Mouse (Mus musculus) hindbrain, embryonic 15.5 days (tissue): ENCODE measurements around the gene Klrb1b. TPM values are rescaled to one million over a fixed set of nuclear protein-coding genes. Genes with fewer than 3 reads are reported as not detected.

Experiments
- ATAC-seq: fragments of 200-750 bp; cut with Nextera tagmentation; 2 replicates; pipeline ENCODE4 v1.8.0; 2017; ENCODE audit warnings: low read depth, moderate number of reproducible peaks, moderate TSS enrichment; ENCODE audit not compliant: low FRiP score
- H3K27ac ChIP-seq: fragments of 300-500 bp; sonication (generic); replicated peaks from 2 replicates; pipeline ENCODE4 v1.5.1; 2015; ENCODE audit warnings: mild to moderate bottlenecking, inconsistent platforms
- H3K27me3 ChIP-seq: fragments of 300-500 bp; sonication (generic); 2 replicates; pipeline ENCODE4 v1.6.1; 2015; ENCODE audit warnings: control low read depth, inconsistent platforms
- H3K36me3 ChIP-seq: fragments of 300-500 bp; sonication (generic); 2 replicates; pipeline ENCODE4 v1.6.1; 2015; ENCODE audit warnings: control low read depth, inconsistent platforms
- H3K4me1 ChIP-seq: fragments of 300-500 bp; sonication (generic); replicated peaks from 2 replicates; pipeline ENCODE4 v1.6.1; 2015; ENCODE audit warnings: control low read depth, inconsistent platforms
- H3K4me2 ChIP-seq: fragments of 300-500 bp; sonication (generic); 2 replicates; pipeline ENCODE4 v1.6.1; 2015; ENCODE audit warnings: moderate library complexity, mild to moderate bottlenecking, inconsistent platforms
- H3K4me3 ChIP-seq: fragments of 300-500 bp; sonication (generic); 2 replicates; pipeline ENCODE4 v1.5.1; 2015; ENCODE audit warnings: mild to moderate bottlenecking, inconsistent platforms
- H3K9ac ChIP-seq: fragments of 300-500 bp; sonication (generic); 2 replicates; pipeline ENCODE4 v1.6.1; 2015; ENCODE audit warnings: inconsistent platforms
- H3K9me3 ChIP-seq: fragments of 300-500 bp; sonication (generic); 2 replicates; pipeline ENCODE4 v1.6.1; 2016; ENCODE audit warnings: control low read depth, inconsistent platforms
- WGBS: fragments of 180-500 bp; shearing (Covaris S2); methylation state at CpG from one replicate; pipeline ENCODE4 v1.1.7; 2015; 5-methylcytosine and 5-hydroxymethylcytosine counted together
- polyA plus RNA-seq: library from polyadenylated mRNA; unstranded; fragments of >200 nt; fragmentation: Nextera tagmentation; extraction: Ambion mirVana; gene quantifications from 2 replicates; pipeline ENCODE4 v1.2.1, GENCODE M21; 2015

Klrb1b gene
- not detected in 2 replicates for polyA plus RNA-seq

DNA sequence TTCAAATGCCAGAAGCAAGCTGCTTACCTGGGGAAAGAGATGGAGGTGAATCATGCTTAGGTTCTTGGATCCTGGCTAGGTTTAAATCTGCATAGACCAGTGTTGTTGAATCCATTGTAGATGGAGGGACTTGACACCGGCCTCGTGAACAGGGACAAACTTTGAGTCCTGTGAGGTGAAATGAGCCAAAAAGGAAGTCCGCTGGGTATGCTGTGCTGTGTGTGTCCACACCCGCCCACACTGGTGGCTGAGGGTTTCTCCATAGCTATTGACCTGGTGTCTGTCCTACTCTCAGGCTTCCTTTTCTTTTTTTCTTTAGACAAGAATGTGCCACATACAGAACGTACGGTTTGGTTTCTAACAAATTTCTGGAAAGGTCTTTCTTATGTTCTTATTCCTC, at the start of gene Klrb1b, which contains the start of gene Gm44511:
Klrb1b (minus strand) TSS at position 200 of the 400 bp plus-strand sequence.
Gm44511 (minus strand) TSS at position 184 of the 400 bp plus-strand sequence.
- no peak for ATAC-seq
- Histone ChIP-seq H3K4me3 (no peak within 1 kb of the TSS), H3K4me2 (no peak within 1 kb of the TSS), H3K27me3 (no peaks in the 10 kb centered on the region), H3K9ac (no peak within 1 kb of the TSS), H3K27ac (no peak within 1 kb of the TSS), H3K36me3 (no peaks in the 10 kb centered on the region), H3K4me1 (no peaks in the 10 kb centered on the region), H3K9me3 (no peaks in the 10 kb centered on the region)
- WGBS: 87% methylated on average over 6 of the region's 6 CpGs

DNA sequence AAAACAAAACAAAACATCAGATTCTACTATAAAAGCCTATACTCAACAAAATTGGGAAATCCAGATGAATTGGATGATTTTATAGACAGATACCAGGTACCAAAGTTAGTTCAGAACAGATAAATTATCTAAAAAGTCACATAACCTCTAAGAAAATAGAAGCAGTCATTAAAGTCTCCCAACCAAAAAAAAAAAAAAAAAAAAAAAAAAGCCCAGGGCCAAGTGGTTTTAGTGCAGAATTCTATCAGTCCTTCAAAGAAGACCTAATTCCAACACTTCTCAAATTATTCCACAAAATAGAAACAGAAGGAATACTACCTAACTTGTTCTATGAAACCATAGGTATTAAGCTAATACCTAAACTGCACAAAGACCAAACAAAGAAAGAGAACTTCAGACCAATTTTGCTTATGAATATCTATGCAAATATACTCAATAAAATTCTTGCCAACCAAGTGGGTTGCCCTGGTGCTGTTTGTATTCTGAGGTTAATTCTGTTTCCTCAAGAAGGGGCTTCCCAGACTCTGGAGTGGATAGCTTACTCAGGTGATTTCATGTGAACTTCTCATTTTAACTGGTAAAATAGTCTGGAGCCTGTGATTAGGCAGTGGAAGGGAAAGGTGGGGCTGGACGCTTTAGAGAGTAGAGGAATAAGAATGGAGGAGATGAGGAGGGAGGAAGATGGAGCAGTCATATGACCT, 45.9 kb upstream of the Klrb1b start:
- no peak overlapping the region for H3K4me2 ChIP-seq
- H3K9ac ChIP-seq: no peak overlapping the region
- no peaks in the 10 kb centered on the region for H3K9me3 ChIP-seq
- no peaks in the 10 kb centered on the region for H3K27me3 ChIP-seq
- H3K27ac ChIP-seq: no peak overlapping the region
- no peak overlapping the region for H3K4me3 ChIP-seq
- H3K4me1 ChIP-seq: no peaks in the 10 kb centered on the region
- no peak for ATAC-seq
- WGBS: 93% methylated on average over 1 of the region's 1 CpGs
- no peaks in the 10 kb centered on the region for H3K36me3 ChIP-seq

DNA sequence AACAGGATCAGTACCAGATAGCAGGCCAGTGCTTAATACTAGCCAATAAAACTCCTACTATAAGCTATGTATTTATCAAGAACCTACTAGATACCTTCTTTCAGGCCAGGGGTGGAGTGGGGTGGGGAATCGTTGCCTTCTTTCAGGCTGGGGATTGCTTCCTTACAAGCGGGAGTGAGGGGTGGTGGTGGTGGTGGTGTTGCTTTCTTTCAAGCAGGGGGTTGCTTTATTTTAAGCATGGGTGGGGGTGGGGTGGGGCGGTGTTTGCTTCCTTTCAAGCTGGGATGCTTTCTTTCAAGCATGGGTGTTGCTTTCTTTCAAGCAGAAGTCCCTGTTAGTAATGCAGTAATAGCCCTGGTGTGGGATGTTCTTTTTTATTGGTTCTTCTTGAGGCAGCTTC, 42.7 kb upstream of the Klrb1b start:
- no peak for ATAC-seq
- no peaks in the 10 kb centered on the region for H3K4me1 ChIP-seq
- no peaks in the 10 kb centered on the region for H3K27me3 ChIP-seq
- WGBS: 19% methylated on average over 3 of the region's 3 CpGs
- H3K27ac ChIP-seq: no peak overlapping the region
- H3K4me2 ChIP-seq: no peak overlapping the region
- H3K9me3 ChIP-seq: no peaks in the 10 kb centered on the region
- H3K9ac ChIP-seq: no peak overlapping the region
- H3K36me3 ChIP-seq: no peaks in the 10 kb centered on the region
- no peak overlapping the region for H3K4me3 ChIP-seq

GRCm38 (mm10) chr6:128857976-128858375, 31.8 kb upstream of the Klrb1b start:
- Histone ChIP-seq H3K4me2 (no peak overlapping the region), H3K27me3 (no peaks in the 10 kb centered on the region), H3K9ac (no peak overlapping the region), H3K9me3 (no peaks in the 10 kb centered on the region), H3K4me1 (0 out of 2 replicates have a peak, but pooled peaks cover 3% of the 10 kb centered on the region), H3K36me3 (no peaks in the 10 kb centered on the region), H3K4me3 (no peak overlapping the region), H3K27ac (no peak overlapping the region)
- 90% methylated on average over 2 of the region's 2 CpGs for WGBS
- no peak for ATAC-seq

DNA sequence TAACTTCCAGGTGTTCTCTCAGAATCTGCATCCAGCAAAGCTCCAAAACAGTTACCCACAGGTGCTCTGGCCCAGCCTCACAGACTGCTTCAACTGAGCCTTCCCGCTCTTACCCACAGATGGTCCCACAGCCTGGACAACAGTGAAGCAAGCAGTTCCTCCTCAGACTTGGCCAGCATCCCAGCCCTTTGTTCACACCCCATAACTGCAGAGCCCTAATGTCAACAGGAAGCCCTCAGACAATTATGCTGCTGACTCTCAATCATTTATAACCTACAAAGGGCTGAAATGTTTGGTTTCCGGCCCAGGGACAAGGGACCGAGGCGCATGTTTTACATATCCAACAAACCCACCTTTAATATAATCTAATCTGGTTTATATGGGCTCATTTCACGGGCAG, 30.1 kb upstream of the Klrb1b start:
- Histone ChIP-seq H3K36me3 (no peaks in the 10 kb centered on the region), H3K27me3 (no peaks in the 10 kb centered on the region), H3K9me3 (no peaks in the 10 kb centered on the region), H3K27ac (no peak overlapping the region), H3K4me2 (no peak overlapping the region), H3K9ac (no peak overlapping the region), H3K4me3 (no peak overlapping the region), H3K4me1 (0 out of 2 replicates have a peak, but pooled peaks cover 3% of the 10 kb centered on the region)
- ATAC-seq: peak; percentile 74; the same call in 1 of the 2 replicates
- whole genome bisulfite sequencing: 55% methylated on average over 5 of the region's 5 CpGs

DNA sequence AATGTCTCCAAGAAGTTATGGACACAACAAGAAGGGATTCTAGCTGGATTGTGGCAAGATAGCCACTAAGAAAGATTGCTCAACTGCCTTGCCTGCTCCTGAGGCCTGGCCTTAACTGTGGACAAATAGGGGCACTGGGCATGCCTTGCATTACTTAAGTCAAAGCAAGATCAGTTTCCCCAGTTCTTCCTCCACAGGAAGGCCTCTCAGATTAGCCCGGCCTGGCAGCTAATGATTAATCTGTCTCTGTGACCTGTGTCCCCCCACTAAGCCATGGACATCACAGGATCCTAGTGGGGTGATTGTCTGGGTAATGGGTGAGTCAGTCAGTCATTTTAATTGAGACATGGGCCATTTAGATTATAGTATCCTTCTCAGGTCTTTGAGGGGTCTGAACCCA, 29.3 kb upstream of the Klrb1b start:
- no peak overlapping the region for H3K4me3 ChIP-seq
- no peaks in the 10 kb centered on the region for H3K9me3 ChIP-seq
- ATAC-seq: no peak
- H3K27ac ChIP-seq: no peak overlapping the region
- WGBS: 64% methylated on average over 1 of the region's 1 CpGs
- no peaks in the 10 kb centered on the region for H3K36me3 ChIP-seq
- no peak overlapping the region for H3K4me2 ChIP-seq
- no peak overlapping the region for H3K9ac ChIP-seq
- H3K27me3 ChIP-seq: no peaks in the 10 kb centered on the region
- 0 out of 2 replicates have a peak, but pooled peaks cover 3% of the 10 kb centered on the region for H3K4me1 ChIP-seq

- Histone ChIP-seq H3K27me3 (no peaks in the 10 kb centered on the region), H3K36me3 (no peaks in the 10 kb centered on the region), H3K4me1 (0 out of 2 replicates have a peak, but pooled peaks cover 3% of the 10 kb centered on the region), H3K4me2 (no peak overlapping the region), H3K9ac (no peak overlapping the region), H3K4me3 (no peak overlapping the region), H3K27ac (no peak overlapping the region), H3K9me3 (no peaks in the 10 kb centered on the region)
- WGBS: 97% methylated on average over 3 of the region's 3 CpGs
- ATAC-seq: no peak
These were observed 28.8 kb upstream of the Klrb1b start for GRCm38 (mm10) chr6:128854895-128855294.

DNA sequence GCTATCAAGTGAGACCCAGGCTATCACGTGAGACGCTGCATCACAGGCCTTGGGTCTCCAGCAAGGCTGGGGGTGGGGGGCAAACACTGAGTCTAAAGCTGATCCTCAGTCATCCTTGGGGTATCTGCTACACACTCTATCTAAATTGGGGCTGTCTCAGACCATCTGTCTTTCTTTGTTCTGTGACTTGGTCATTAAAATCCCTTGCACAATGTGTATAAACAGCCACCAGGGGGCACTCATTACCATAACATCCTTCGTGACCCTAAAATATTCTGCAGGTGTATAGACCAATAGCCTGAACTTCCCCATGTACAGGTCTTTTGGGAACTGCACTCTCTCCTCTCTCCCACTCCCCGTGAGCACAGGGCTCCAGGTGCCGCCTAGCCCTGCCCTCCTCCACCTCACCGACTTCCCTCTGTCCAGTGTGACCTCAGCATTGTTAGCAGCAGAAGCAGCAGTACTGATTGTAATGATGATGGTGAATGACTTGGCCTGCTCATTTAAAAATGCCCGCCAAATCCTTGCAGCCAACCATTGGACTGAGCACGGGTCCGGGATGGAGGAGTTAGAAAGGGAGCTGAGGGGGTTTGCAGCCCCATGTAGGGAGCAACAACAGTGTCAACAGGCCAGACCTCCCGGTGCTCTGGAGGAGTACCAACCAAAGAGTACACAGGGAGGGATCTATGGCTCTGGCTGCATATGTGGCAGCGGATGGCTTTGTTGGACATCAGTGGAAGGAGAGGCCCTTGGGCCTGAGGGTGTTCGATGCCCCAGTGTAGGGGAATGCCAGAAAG, 28.1 kb upstream of the Klrb1b start:
- Histone ChIP-seq H3K27me3 (no peaks in the 10 kb centered on the region), H3K27ac (no peak overlapping the region), H3K36me3 (no peaks in the 10 kb centered on the region), H3K4me2 (peak overlapping the region; percentile 19), H3K4me1 (0 out of 2 replicates have a peak, but pooled peaks cover 3% of the 10 kb centered on the region), H3K9me3 (no peaks in the 10 kb centered on the region), H3K9ac (no peak overlapping the region), H3K4me3 (no peak overlapping the region)
- 45% methylated on average over 12 of the region's 12 CpGs for WGBS
- ATAC-seq: peak; percentile 82

GRCm38 (mm10) chr6:128852766-128853165, 26.6 kb upstream of the Klrb1b start:
- no peak overlapping the region for H3K9ac ChIP-seq
- no peak overlapping the region for H3K4me2 ChIP-seq
- H3K27me3 ChIP-seq: no peaks in the 10 kb centered on the region
- H3K9me3 ChIP-seq: no peaks in the 10 kb centered on the region
- ATAC-seq: no peak
- H3K36me3 ChIP-seq: no peaks in the 10 kb centered on the region
- H3K4me3 ChIP-seq: no peak overlapping the region
- 0 out of 2 replicates have a peak, but pooled peaks cover 3% of the 10 kb centered on the region for H3K4me1 ChIP-seq
- H3K27ac ChIP-seq: no peak overlapping the region
- WGBS: 93% methylated on average over 3 of the region's 3 CpGs

DNA sequence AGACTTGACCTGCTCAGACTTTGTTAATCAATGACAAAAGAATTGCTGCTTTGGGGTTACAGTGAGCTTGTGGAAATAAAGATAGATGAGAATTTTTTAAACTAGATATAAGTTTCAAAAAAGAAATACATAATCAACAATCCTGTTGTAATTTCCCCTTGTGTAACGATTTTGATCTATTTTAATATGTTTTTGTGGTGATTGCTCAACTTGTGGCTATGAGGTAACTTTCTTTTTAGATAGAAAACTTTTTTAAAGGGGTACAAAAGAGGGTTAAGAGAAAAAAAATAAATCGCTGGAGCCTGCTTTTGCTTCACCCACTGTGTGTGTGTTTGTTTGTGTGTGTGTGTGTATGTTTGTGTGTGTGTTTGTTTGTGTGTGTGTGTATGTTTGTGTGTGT, 25.0 kb upstream of the Klrb1b start:
- WGBS: 81% methylated on average over 2 of the region's 2 CpGs
- no peak overlapping the region for H3K4me2 ChIP-seq
- H3K4me1 ChIP-seq: 0 out of 2 replicates have a peak, but pooled peaks cover 3% of the 10 kb centered on the region
- H3K27ac ChIP-seq: no peak overlapping the region
- H3K4me3 ChIP-seq: no peak overlapping the region
- no peak for ATAC-seq
- H3K27me3 ChIP-seq: no peaks in the 10 kb centered on the region
- no peak overlapping the region for H3K9ac ChIP-seq
- H3K36me3 ChIP-seq: no peaks in the 10 kb centered on the region
- H3K9me3 ChIP-seq: no peaks in the 10 kb centered on the region

- no peak overlapping the region for H3K4me2 ChIP-seq
- no peaks in the 10 kb centered on the region for H3K9me3 ChIP-seq
- 81% methylated on average over 2 of the region's 2 CpGs for WGBS
- H3K4me1 ChIP-seq: 0 out of 2 replicates have a peak, but pooled peaks cover 3% of the 10 kb centered on the region
- H3K9ac ChIP-seq: no peak overlapping the region
- no peaks in the 10 kb centered on the region for H3K27me3 ChIP-seq
- H3K36me3 ChIP-seq: no peaks in the 10 kb centered on the region
- H3K4me3 ChIP-seq: no peak overlapping the region
- no peak overlapping the region for H3K27ac ChIP-seq
- no peak for ATAC-seq
These were observed 24.5 kb upstream of the Klrb1b start for GRCm38 (mm10) chr6:128850671-128851070.

DNA sequence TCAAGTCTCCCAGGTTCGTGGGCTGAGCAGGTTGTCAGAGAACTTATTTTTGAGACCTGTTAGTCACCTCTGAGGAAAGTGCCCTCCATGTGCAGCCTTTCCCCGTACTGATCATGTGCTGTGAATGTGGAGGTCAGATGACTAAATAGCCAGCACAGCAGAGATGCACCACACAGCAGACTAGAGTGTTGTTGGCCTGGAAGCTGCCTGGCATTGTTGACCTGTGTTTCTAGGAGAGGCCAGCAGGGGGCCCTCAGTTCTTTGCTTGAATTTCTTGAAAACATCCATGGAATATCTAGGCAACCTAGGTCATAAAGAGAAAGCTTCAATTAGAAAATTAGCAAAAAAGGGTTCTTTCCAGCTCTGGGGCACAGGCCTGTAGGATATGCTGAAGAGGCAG, 23.8 kb upstream of the Klrb1b start:
- 49% methylated on average over 2 of the region's 2 CpGs for WGBS
- H3K9me3 ChIP-seq: no peaks in the 10 kb centered on the region
- ATAC-seq: no peak
- no peak overlapping the region for H3K27ac ChIP-seq
- no peak overlapping the region for H3K9ac ChIP-seq
- no peak overlapping the region for H3K4me3 ChIP-seq
- H3K27me3 ChIP-seq: no peaks in the 10 kb centered on the region
- no peaks in the 10 kb centered on the region for H3K36me3 ChIP-seq
- H3K4me2 ChIP-seq: no peak overlapping the region
- H3K4me1 ChIP-seq: 0 out of 2 replicates have a peak, but pooled peaks cover 3% of the 10 kb centered on the region
